Mouse (Mus musculus): ENCODE results near the gene Ctnna3.

DNA sequence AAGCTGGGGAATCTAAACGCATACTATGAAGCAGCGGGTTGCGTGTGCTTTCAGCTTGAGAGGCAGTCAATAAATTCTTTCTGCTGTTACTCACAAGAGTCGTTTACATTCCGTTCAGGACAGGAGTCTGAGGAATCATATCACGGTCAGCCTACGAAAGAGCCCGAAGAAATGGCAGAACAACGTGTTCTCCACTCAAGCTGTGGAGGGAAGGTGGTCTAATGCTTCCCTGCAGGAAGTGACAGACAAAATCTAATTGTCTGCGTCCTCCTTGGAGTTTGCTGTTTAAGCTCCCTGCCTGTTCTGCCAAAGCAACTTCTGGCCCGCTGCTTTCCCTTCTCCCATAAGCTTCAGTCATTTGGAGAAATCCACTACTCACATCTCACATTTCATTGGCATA lies 548.2 kb downstream of the Ctnna3 start:
- no peak for TF ChIP-seq CTCF (IDR thresholded peaks at IDR 0.05; ENCODE audit: low read depth)
- TF ChIP-seq EP300 (IDR thresholded peaks at IDR 0.05; ENCODE audit: low read depth), result no peak
